Comparison of ENCODE assay signal across 33 mouse cellular contexts in the genomic region with DNA sequence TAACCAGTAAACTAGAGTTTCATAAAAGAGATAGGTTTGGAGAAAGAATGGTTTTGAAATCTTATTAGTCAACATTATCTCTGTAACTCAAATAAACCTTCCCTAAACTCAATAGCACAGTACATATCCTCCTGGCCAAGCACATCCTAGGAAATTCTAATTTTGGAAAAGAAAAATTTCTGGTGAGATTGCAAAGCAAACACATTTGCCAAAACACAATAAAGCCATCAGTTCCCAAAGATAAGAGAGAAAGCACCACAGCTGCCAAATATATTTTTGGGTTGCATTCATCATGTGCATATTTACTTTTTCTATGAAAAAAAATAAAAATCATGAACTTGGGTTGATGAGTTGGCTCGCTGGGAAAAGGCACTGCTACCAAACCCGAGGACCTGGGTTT.
"Had no signal": no experiment of that assay in that cellular context is flagged by ENCODE, and none has a peak within 500 bp of the region (broad histone marks: within the 10 kb centered on the region; RNA-seq: fewer than 3 reads in every experiment).

No protein-coding gene starts in this region.

- H3K36me3 ChIP-seq: heart, embryonic 10.5 days; heart, embryonic 12.5 days; heart, embryonic 13.5 days; heart, embryonic 15.5 days; hindbrain, embryonic 10.5 days; hindbrain, embryonic 12.5 days; hindbrain, embryonic 13.5 days; hindbrain, embryonic 15.5 days; intestine, embryonic 15.5 days; kidney, embryonic 15.5 days had no signal

- H3K27me3 ChIP-seq: heart, embryonic 12.5 days; heart, embryonic 13.5 days; heart, embryonic 15.5 days; hindbrain, embryonic 12.5 days; hindbrain, embryonic 13.5 days; hindbrain, embryonic 15.5 days; intestine, embryonic 15.5 days; kidney, embryonic 15.5 days had no signal

- H3K27ac ChIP-seq: heart, embryonic 10.5 days; heart, embryonic 13.5 days; heart, embryonic 15.5 days; hindbrain, embryonic 10.5 days; hindbrain, embryonic 12.5 days; hindbrain, embryonic 13.5 days; hindbrain, embryonic 14.5 days; hindbrain, embryonic 15.5 days; hindbrain, postnatal 0 days; intestine, embryonic 15.5 days; kidney, embryonic 15.5 days; kidney, postnatal 0 days; layer of hippocampus, adult 2 months had no signal

- H3K4me1 ChIP-seq: heart, embryonic 10.5 days; heart, embryonic 12.5 days; heart, embryonic 13.5 days; heart, embryonic 15.5 days; hindbrain, embryonic 10.5 days; hindbrain, embryonic 12.5 days; hindbrain, embryonic 13.5 days; hindbrain, embryonic 15.5 days; intestine, embryonic 15.5 days; kidney, embryonic 15.5 days had no signal

- H3K9me3 ChIP-seq: heart, embryonic 10.5 days; heart, embryonic 12.5 days; heart, embryonic 13.5 days; heart, embryonic 15.5 days; hindbrain, embryonic 10.5 days; hindbrain, embryonic 12.5 days; hindbrain, embryonic 13.5 days; hindbrain, embryonic 15.5 days; intestine, embryonic 15.5 days; kidney, embryonic 15.5 days had no signal

- DNase-seq: heart, postnatal 10 days; heart, postnatal 14 days; heart, postnatal 36 days; heart, postnatal 4 days; kidney, adult 11 months; kidney, adult 18-20 months; kidney, adult 8-10 months; kidney, adult 9 months; kidney, postnatal 10 days; kidney, postnatal 14 days; kidney, postnatal 36 days; kidney, postnatal 4 days; layer of hippocampus, adult 9-11 months; layer of hippocampus, postnatal 36 days had no signal

- ATAC-seq: hindbrain, embryonic 16.5 days; hindbrain, postnatal 0 days; inflammation-experienced regulatory T-cells, adult 6 months; intestine, embryonic 15.5 days; intestine, embryonic 16.5 days; intestine, postnatal 0 days had no signal

- H3K4me2 ChIP-seq: heart, embryonic 11.5 days; heart, embryonic 12.5 days; heart, embryonic 13.5 days; heart, embryonic 15.5 days; hindbrain, embryonic 12.5 days; hindbrain, embryonic 13.5 days; hindbrain, embryonic 14.5 days; hindbrain, embryonic 15.5 days; intestine, embryonic 15.5 days; kidney, embryonic 15.5 days had no signal

- H3K9ac ChIP-seq: heart, embryonic 12.5 days; heart, embryonic 13.5 days; heart, embryonic 15.5 days; hindbrain, embryonic 12.5 days; hindbrain, embryonic 13.5 days; hindbrain, embryonic 14.5 days; hindbrain, embryonic 15.5 days; intestine, embryonic 15.5 days; kidney, embryonic 15.5 days had no signal

- H3K4me3 ChIP-seq: heart, embryonic 10.5 days; heart, embryonic 12.5 days; heart, embryonic 13.5 days; heart, embryonic 15.5 days; hindbrain, embryonic 10.5 days; hindbrain, embryonic 12.5 days; hindbrain, embryonic 13.5 days; hindbrain, embryonic 15.5 days; intestine, embryonic 15.5 days; kidney, embryonic 15.5 days; layer of hippocampus, adult 2 months had no signal
